Mouse (Mus musculus) stomach, postnatal 0 days (tissue): ENCODE results near the gene Sgms1.
A peak's percentile ranks its signal among the peaks of the same experiment; 100 is the strongest.

Experiments used
- CTCF ChIP-seq: IDR thresholded peaks from 2 replicates; pipeline ENCODE4 v1.5.1; 2016; ENCODE audit warnings: antibody characterized with exemption, low read depth, mild to moderate bottlenecking, moderate library complexity
- EP300 ChIP-seq: optimal IDR thresholded peaks from 2 replicates; pipeline ENCODE3; 2016; ENCODE audit warnings: antibody characterized with exemption

- TF ChIP-seq CTCF (peak; percentile 38), EP300 (no peak)
Observed at GRCm38 (mm10) chr19:32196976-32197819, 192.3 kb downstream of the Sgms1 start.
